Mouse (Mus musculus) thymus, adult 2 months (tissue): ENCODE measurements around the gene Sapcd1.

ENCODE experiments used
- CTCF ChIP-seq: fragments of 200-500 bp; IDR thresholded peaks from 2 replicates; pipeline ENCODE4 v1.5.1; 2012; ENCODE audit warnings: mild to moderate bottlenecking, control low read depth, low read length, moderate library complexity, borderline replicate concordance; ENCODE audit not compliant: control insufficient read depth, poor library complexity, insufficient read depth; ENCODE audit errors: extremely low read depth
- POLR2A ChIP-seq: fragments of 200-500 bp; IDR thresholded peaks from 2 replicates; pipeline ENCODE4 v1.6.1; 2012; ENCODE audit warnings: mild to moderate bottlenecking, low read length, control low read depth, moderate library complexity; ENCODE audit not compliant: control insufficient read depth, poor library complexity, insufficient read depth; ENCODE audit errors: extremely low read depth

DNA sequence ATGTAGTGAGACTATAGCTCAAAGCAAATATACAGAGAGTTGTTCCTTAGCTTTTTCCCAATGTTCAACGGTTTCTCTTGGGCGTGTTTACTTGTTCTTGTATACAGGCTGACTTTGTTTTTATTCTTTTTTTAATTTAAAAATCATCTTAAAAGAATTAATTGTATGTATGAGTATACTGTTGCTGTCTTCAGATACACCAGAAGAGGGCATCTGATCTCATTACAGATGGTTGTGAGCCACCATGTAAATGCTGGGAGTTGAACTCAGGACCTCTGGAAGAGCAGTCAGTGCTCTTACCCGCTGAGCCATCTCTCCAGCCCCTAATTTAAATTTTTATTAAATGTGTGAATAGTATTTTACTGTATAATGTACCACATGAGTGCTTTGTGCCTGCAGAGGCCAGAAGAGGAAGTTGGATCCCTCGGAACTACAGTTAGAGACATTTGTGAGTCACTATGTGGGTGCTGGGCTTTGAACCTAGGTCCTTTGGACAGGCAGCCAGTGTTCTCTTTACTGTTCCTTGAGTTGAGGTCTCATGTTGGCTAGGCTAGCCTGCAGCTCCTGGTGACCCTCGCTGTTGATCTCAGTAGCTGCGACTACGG, 20.3 kb downstream of the Sapcd1 start:
- TF ChIP-seq POLR2A: no peak
- TF ChIP-seq CTCF: no peak
